Comparison of ENCODE assay signal across 13 mouse cellular contexts in the genomic region with DNA sequence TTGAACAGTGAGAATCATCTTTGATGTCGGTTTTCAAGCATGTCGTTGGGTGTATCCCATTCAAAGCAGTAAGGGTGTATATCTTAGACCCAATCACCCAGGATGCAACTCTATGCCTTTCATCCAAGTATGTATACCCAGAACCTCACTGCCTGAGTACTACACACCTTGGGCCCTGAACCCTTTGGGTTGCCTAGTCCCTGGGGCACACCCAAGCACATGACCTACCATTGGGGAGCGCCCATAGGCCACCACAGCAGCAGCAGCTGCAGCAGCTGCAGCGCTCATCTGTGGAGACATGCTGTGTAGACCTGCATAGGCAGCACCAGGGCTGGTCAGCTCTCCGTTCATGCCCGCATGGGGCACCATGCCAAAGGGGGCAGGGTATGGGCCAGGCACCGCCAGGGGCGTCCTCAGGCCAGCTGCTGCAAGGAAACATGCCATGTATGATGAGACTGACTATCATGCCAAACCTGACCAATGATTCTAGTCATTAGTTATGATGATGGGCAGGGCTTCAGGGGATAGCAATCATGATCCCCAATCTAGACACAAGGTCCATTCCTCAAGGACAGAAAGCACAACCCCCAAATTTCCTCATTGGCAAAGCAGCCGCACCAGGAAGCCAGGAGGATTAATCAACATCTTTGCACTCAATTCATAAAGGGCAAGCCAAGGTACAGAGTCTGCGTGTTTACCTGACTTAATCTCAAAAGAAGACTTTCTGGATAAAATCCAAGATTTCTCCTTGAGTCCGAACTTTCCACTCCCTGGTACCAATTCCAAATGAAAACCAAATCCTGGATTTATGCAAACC.
DNase-seq lines count a peak whose midpoint lies in the region; ATAC-seq and TF ChIP-seq lines count a peak whose summit lies in the region.
"Had no signal": no experiment of that assay in that cellular context is flagged by ENCODE, and none has a peak within 500 bp of the region (broad histone marks: within the 10 kb centered on the region; RNA-seq: fewer than 3 reads in every experiment).

No protein-coding gene starts in this region.

- H3K36me3 ChIP-seq in neural tube, embryonic 14.5 days (ENCODE audit: control insufficient read depth, insufficient read depth, low read length): peaks cover 11% of the 10 kb centered on the region; the same call in 1 of the 2 replicates
- H3K36me3 ChIP-seq in neural tube, embryonic 15.5 days: peaks cover 32% of the 10 kb centered on the region
- H3K36me3 ChIP-seq in hindbrain, embryonic 16.5 days (ENCODE audit: control insufficient read depth, insufficient read depth, low read length): peaks cover 9% of the 10 kb centered on the region
- peaks cover 39% of the 10 kb centered on the region for H3K36me3 ChIP-seq in small intestine, adult 2 months (ENCODE audit: control insufficient read depth, insufficient read depth, low read length)

- no peaks in the 10 kb centered on the region for H3K4me1 ChIP-seq in neural tube, embryonic 14.5 days (ENCODE audit: control insufficient read depth, insufficient read depth, low read length)
- H3K4me1 ChIP-seq in neural tube, embryonic 15.5 days: no peaks in the 10 kb centered on the region; the same call in 1 of the 2 replicates
- peaks cover 3% of the 10 kb centered on the region; the same call in 1 of the 2 replicates for H3K4me1 ChIP-seq in hindbrain, embryonic 16.5 days (ENCODE audit: control insufficient read depth, insufficient read depth, low read depth, low read length)
- peaks cover 9% of the 10 kb centered on the region for H3K4me1 ChIP-seq in small intestine, adult 2 months (ENCODE audit: control insufficient read depth, insufficient read depth, insufficient read length, low read length)

- TF ChIP-seq POLR2A in small intestine, adult 2 months (IDR thresholded peaks at IDR 0.05; ENCODE audit: low read depth, low read length): no peak

- no peak overlapping the region for H3K9ac ChIP-seq in neural tube, embryonic 14.5 days (replicated peaks; ENCODE audit: low read depth, low read length)
- no peak overlapping the region for H3K9ac ChIP-seq in neural tube, embryonic 15.5 days (replicated peaks)
- H3K9ac ChIP-seq in hindbrain, embryonic 16.5 days (ENCODE audit: low read depth, low read length): no peak overlapping the region
- H3K9ac ChIP-seq: heart, embryonic 13.5 days had no signal

- H3K27ac ChIP-seq in neural tube, embryonic 14.5 days (ENCODE audit: low read depth, low read length): no peak overlapping the region
- no peak overlapping the region for H3K27ac ChIP-seq in neural tube, embryonic 15.5 days (replicated peaks)
- no peak overlapping the region for H3K27ac ChIP-seq in hindbrain, embryonic 16.5 days (ENCODE audit: low read depth, low read length)
- peak overlapping the region; percentile 50; the same call in 1 of the 2 replicates for H3K27ac ChIP-seq in small intestine, adult 2 months (ENCODE audit: insufficient read depth, low read depth, low read length)
- H3K27ac ChIP-seq: heart, embryonic 13.5 days; macrophage had no signal

- intact Hi-C loops in heart, postnatal 10 days (cut with DNase I): no loop called here
- intact Hi-C loops in left cerebral cortex, postnatal 14 days (cut with DNase I): no loop called here

- H3K27me3 ChIP-seq in neural tube, embryonic 14.5 days (ENCODE audit: control insufficient read depth, insufficient read depth, low read length): no peaks in the 10 kb centered on the region
- no peaks in the 10 kb centered on the region for H3K27me3 ChIP-seq in neural tube, embryonic 15.5 days (replicated peaks)
- H3K27me3 ChIP-seq in hindbrain, embryonic 16.5 days (replicated peaks; ENCODE audit: control insufficient read depth, insufficient read depth, low read length): no peaks in the 10 kb centered on the region
- H3K27me3 ChIP-seq in small intestine, adult 2 months (ENCODE audit: control insufficient read depth, insufficient read depth, low read length): no peaks in the 10 kb centered on the region
- H3K27me3 ChIP-seq: Patski had no signal

- 95% methylated on average over 11 of the region's 11 CpGs for WGBS in neural tube, embryonic 14.5 days
- WGBS in neural tube, embryonic 15.5 days: 91% methylated on average over 11 of the region's 11 CpGs
- 83% methylated on average over 11 of the region's 11 CpGs for WGBS in hindbrain, embryonic 16.5 days
- 60% methylated on average over 11 of the region's 11 CpGs for WGBS in small intestine, adult 2 months

- no peaks in the 10 kb centered on the region for H3K9me3 ChIP-seq in neural tube, embryonic 14.5 days (ENCODE audit: control insufficient read depth, low read length)
- no peaks in the 10 kb centered on the region for H3K9me3 ChIP-seq in neural tube, embryonic 15.5 days (replicated peaks)
- H3K9me3 ChIP-seq in hindbrain, embryonic 16.5 days (ENCODE audit: control insufficient read depth, low read length): no peaks in the 10 kb centered on the region
- H3K9me3 ChIP-seq: heart, embryonic 13.5 days had no signal

- DNase-seq in heart, adult 11 months: peak; percentile 89
- DNase-seq in heart, postnatal 10 days: no peak
- no peak for DNase-seq in left cerebral cortex, postnatal 14 days (ENCODE audit: low spot score in 2 of 2)
- DNase-seq: kidney, postnatal 36 days; liver; spleen, adult 18-20 months had no signal

- H3K4me2 ChIP-seq in neural tube, embryonic 14.5 days (ENCODE audit: low read depth, low read length): no peak overlapping the region
- no peak overlapping the region for H3K4me2 ChIP-seq in neural tube, embryonic 15.5 days
- H3K4me2 ChIP-seq in hindbrain, embryonic 16.5 days (ENCODE audit: low read length): no peak overlapping the region
- H3K4me2 ChIP-seq: heart, embryonic 13.5 days had no signal

- H3K4me3 ChIP-seq in neural tube, embryonic 14.5 days (ENCODE audit: low read depth, low read length): no peak overlapping the region
- H3K4me3 ChIP-seq in neural tube, embryonic 15.5 days (replicated peaks): no peak overlapping the region
- H3K4me3 ChIP-seq in hindbrain, embryonic 16.5 days (ENCODE audit: low read length): no peak overlapping the region
- no peak overlapping the region for H3K4me3 ChIP-seq in small intestine, adult 2 months (ENCODE audit: low read depth, low read length)
- H3K4me3 ChIP-seq: heart, embryonic 13.5 days had no signal

- ATAC-seq in neural tube, embryonic 14.5 days (ENCODE audit: low read depth): peak; percentile 60; the same call in 1 of the 2 replicates
- ATAC-seq in neural tube, embryonic 15.5 days (ENCODE audit: low FRiP score): no peak
- peak; percentile 57; the same call in 1 of the 2 replicates for ATAC-seq in hindbrain, embryonic 16.5 days
- ATAC-seq: Patski had no signal

- TF ChIP-seq CTCF in small intestine, adult 2 months (IDR thresholded peaks at IDR 0.05; ENCODE audit: extremely low read depth, insufficient read length, insufficient replicate concordance, low read depth, low read length): no peak
